Mouse (Mus musculus): ENCODE measurements around the gene Gatb. TPM values are rescaled to one million over a fixed set of nuclear protein-coding genes. Genes with fewer than 3 reads are reported as not detected.

The Gatb gene
- total RNA-seq, 2 experiments from 2014 or later = 17.4 to 21.4 TPM

- DNase-seq (ENCODE audit: low spot score in 2 of 2) = no peak
Observed at GRCm38 (mm10) chr3:85652727-85653665, 79.1 kb downstream of the Gatb start.

GRCm38 (mm10) chr3:85655538-85655937 is 81.6 kb downstream of the Gatb start:
- no peak for DNase-seq (ENCODE audit: low spot score in 2 of 2)

GRCm38 (mm10) chr3:85659681-85660080 is 85.8 kb downstream of the Gatb start:
- no peak for DNase-seq (ENCODE audit: low spot score in 2 of 2)

GRCm38 (mm10) chr3:85661926-85662813 is 88.3 kb downstream of the Gatb start:
- no peak for DNase-seq (ENCODE audit: low spot score in 2 of 2)

GRCm38 (mm10) chr3:85663826-85664225 is 89.9 kb downstream of the Gatb start:
- DNase-seq (ENCODE audit: low spot score in 2 of 2) = no peak

GRCm38 (mm10) chr3:85664591-85665171 is 90.8 kb downstream of the Gatb start:
- peak; percentile 63 to 69 for DNase-seq (ENCODE audit: low spot score in 2 of 2)

GRCm38 (mm10) chr3:85666166-85666565 is 92.2 kb downstream of the Gatb start:
- no peak for DNase-seq (ENCODE audit: low spot score in 2 of 2)

GRCm38 (mm10) chr3:85666736-85667135 is 92.8 kb downstream of the Gatb start:
- DNase-seq (ENCODE audit: low spot score in 2 of 2) = no peak

GRCm38 (mm10) chr3:85667683-85668082 is 93.8 kb downstream of the Gatb start:
- no peak for DNase-seq (ENCODE audit: low spot score in 2 of 2)

- DNase-seq (ENCODE audit: low spot score in 2 of 2) = no peak
Observed at GRCm38 (mm10) chr3:85669844-85670243, 95.9 kb downstream of the Gatb start.

GRCm38 (mm10) chr3:85677133-85677532 is 103.2 kb downstream of the Gatb start:
- no peak for DNase-seq (ENCODE audit: low spot score in 2 of 2)

- no peak for DNase-seq (ENCODE audit: low spot score in 2 of 2)
Observed at GRCm38 (mm10) chr3:85677952-85678351, 104.0 kb downstream of the Gatb start.

- no peak for DNase-seq (ENCODE audit: low spot score in 2 of 2)
Observed at GRCm38 (mm10) chr3:85679312-85679933, 105.5 kb downstream of the Gatb start.

GRCm38 (mm10) chr3:85679960-85680359 is 106.0 kb downstream of the Gatb start:
- no peak for DNase-seq (ENCODE audit: low spot score in 2 of 2)

- DNase-seq (ENCODE audit: low spot score in 2 of 2) = no peak
Observed at GRCm38 (mm10) chr3:85681136-85681535, 107.2 kb downstream of the Gatb start.

- peak in 1 of 2 experiments; percentile 17 for DNase-seq (ENCODE audit: low spot score in 2 of 2)
Observed at GRCm38 (mm10) chr3:85683618-85684017, 109.7 kb downstream of the Gatb start.

GRCm38 (mm10) chr3:85685271-85685670 is 111.4 kb downstream of the Gatb start:
- no peak for DNase-seq (ENCODE audit: low spot score in 2 of 2)

GRCm38 (mm10) chr3:85688341-85688740 is 114.4 kb downstream of the Gatb start:
- no peak for DNase-seq (ENCODE audit: low spot score in 2 of 2)

GRCm38 (mm10) chr3:85691134-85691533 is 117.2 kb downstream of the Gatb start:
- no peak for DNase-seq (ENCODE audit: low spot score in 2 of 2)

GRCm38 (mm10) chr3:85693013-85693412 is 119.1 kb downstream of the Gatb start:
- DNase-seq (ENCODE audit: low spot score in 2 of 2) = no peak

- no peak for DNase-seq (ENCODE audit: low spot score in 2 of 2)
Observed at GRCm38 (mm10) chr3:85695056-85695455, 121.1 kb downstream of the Gatb start.
